Mouse (Mus musculus) forebrain, postnatal 0 days (tissue): ENCODE data around the gene Tulp2. TPM values are rescaled to one million over a fixed set of nuclear protein-coding genes. Genes with fewer than 3 reads are reported as not detected.
"Not testable (repeated sequence)": the region's sequence is repeated elsewhere in the genome, so short reads cannot be mapped to it uniquely, and the experiment has no call there.

Experiments used
- ATAC-seq: fragments of 200-750 bp; cut with Nextera tagmentation; 2 replicates; pipeline ENCODE4 v1.8.0; 2017; ENCODE audit warnings: mild to moderate bottlenecking, moderate library complexity
- DNase-seq: peaks from one replicate; pipeline ENCODE4 v3.0.0-alpha.2; 2015
- H3K27ac ChIP-seq: fragments of 300-500 bp; sonication (generic); 2 replicates; pipeline ENCODE4 v1.5.1; 2014; ENCODE audit warnings: low read depth, mild to moderate bottlenecking, antibody characterized with exemption, low read length, moderate library complexity, mixed read lengths
- H3K27me3 ChIP-seq: fragments of 300-500 bp; sonication (generic); 2 replicates; pipeline ENCODE4 v1.6.1; 2014; ENCODE audit warnings: mild to moderate bottlenecking, low read length, mixed read lengths; ENCODE audit not compliant: insufficient read depth
- H3K36me3 ChIP-seq: fragments of 300-500 bp; sonication (generic); 2 replicates; pipeline ENCODE4 v1.6.1; 2014; ENCODE audit warnings: mild to moderate bottlenecking, moderate library complexity; ENCODE audit not compliant: insufficient read depth
- H3K4me1 ChIP-seq: fragments of 300-500 bp; sonication (generic); 2 replicates; pipeline ENCODE4 v1.6.1; 2014; ENCODE audit warnings: antibody characterized with exemption; ENCODE audit not compliant: insufficient read depth
- H3K4me2 ChIP-seq: fragments of 300-500 bp; sonication (generic); 2 replicates; pipeline ENCODE4 v1.6.1; 2014; ENCODE audit warnings: low read depth, mild to moderate bottlenecking, moderate library complexity
- H3K4me3 ChIP-seq: fragments of 300-500 bp; sonication (generic); 2 replicates; pipeline ENCODE4 v1.5.1; 2014; ENCODE audit warnings: low read depth, low read length, mixed read lengths
- H3K9ac ChIP-seq: fragments of 300-500 bp; sonication (generic); 2 replicates; pipeline ENCODE4 v1.6.1; 2014; ENCODE audit warnings: mild to moderate bottlenecking
- H3K9me3 ChIP-seq: fragments of 300-500 bp; sonication (generic); 2 replicates; pipeline ENCODE4 v1.6.1; 2016; ENCODE audit warnings: low read length
- CTCF ChIP-seq: sonication (generic); IDR thresholded peaks from 2 replicates; pipeline ENCODE4 v1.5.1; 2016; ENCODE audit warnings: antibody characterized with exemption, control low read depth, low read depth
- WGBS: fragments of 180-500 bp; shearing (Covaris S2); extraction: QIAGEN DNeasy Blood & Tissue Kit; methylation state at CpG from one replicate; pipeline ENCODE4 v1.1.7; 2014; 5-methylcytosine and 5-hydroxymethylcytosine counted together
- polyA plus RNA-seq: library from polyadenylated mRNA; unstranded; fragments of >200 nt; fragmentation: Nextera tagmentation; extraction: Ambion mirVana; gene quantifications from 2 replicates; pipeline ENCODE4 v1.2.1, GENCODE M21; 2015
- total RNA-seq: library from RNA; depleted of rRNA; stranded (reverse); fragments of >200 nt; gene quantifications from 2 replicates; pipeline ENCODE4 v1.2.3, GENCODE M21; 2014

The Tulp2 gene
- total and polyA plus RNA-seq, 2 experiments from 2014 or later: 0.07 to 0.19 TPM

DNA sequence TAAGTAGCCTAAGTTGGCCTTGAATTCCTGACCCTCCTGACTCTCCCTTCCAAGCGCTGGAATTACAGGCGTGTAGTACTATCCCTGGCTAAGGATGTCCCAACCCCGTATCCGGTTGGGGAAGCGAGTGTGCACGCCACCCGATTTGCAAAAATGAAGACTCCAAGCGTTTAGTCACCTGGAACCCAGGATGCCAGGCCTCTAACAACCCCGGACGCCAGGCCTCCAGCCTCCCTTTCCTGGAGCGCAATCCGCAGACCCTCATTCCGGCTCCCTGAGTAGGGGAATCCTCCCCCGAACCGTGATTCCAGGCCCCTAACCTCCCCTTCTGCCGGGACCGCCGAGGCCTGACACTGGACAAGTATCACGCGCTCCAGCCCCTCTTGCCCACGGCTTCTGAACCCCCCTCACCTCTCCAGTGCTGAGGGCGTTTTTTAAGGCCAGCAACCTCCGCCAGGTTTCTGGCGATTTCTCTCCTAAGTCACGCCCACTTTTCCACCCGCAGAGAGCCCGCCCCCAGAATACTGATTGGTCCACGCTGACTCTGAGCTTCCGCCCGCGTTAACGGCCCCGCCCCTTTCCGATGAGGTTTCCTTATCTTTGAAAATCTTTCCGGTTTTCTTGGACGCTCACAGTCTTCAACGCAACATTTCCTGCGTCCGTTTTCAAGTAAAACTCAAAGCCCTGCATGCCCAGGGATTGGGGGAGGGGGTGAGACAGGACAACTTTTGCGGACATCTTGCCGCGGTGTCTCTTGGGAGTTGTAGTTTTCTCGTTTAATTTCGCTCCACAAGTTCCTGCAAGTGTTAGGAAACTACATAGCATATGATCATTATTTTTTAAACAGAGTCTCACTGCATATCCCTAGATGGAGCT is 28.5 kb downstream of the Tulp2 start, which contains the start of gene Nucb1:
Gene Nucb1, minus strand, starts transcription at position 495 of the 876 bp plus-strand sequence.
- no peaks in the 10 kb centered on the region for H3K27me3 ChIP-seq
- peak within 1 kb of the TSS; percentile 92 for H3K4me2 ChIP-seq
- H3K9ac ChIP-seq: peak within 1 kb of the TSS; percentile 74
- peak; percentile 95 for ATAC-seq
- peak within 1 kb of the TSS; percentile 76 for H3K27ac ChIP-seq
- H3K9me3 ChIP-seq: no peaks in the 10 kb centered on the region
- peak within 1 kb of the TSS; percentile 62 for H3K4me3 ChIP-seq
- DNase-seq: peak; percentile 94
- under 1% methylated on average over 44 of the region's 44 CpGs for WGBS
- peaks cover 8% of the 10 kb centered on the region for H3K4me1 ChIP-seq
- H3K36me3 ChIP-seq: peaks cover 15% of the 10 kb centered on the region
- no peak for TF ChIP-seq CTCF

DNA sequence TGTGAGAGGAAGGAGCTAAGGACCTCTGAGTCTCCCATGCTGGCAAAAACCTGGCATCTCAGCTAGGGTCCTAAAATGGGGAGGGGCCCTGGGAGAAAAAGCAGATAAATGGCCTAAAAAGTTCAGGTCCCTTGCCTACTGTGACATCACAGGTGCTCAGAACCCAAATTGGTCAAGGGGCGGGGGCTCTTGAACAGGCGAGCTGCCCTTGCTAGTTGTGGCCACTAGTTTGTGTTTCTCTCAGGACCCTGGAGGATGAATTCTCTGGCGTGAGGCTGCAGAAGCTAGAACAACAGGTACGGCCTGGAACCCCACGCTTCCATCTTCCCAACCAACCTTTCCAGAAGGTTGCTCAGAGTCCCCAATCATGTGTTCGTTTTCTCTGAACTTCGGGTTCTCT is 32.7 kb downstream of the Tulp2 start:
- peaks cover 2% of the 10 kb centered on the region for H3K4me1 ChIP-seq
- 88% methylated on average over 7 of the region's 7 CpGs for WGBS

DNA sequence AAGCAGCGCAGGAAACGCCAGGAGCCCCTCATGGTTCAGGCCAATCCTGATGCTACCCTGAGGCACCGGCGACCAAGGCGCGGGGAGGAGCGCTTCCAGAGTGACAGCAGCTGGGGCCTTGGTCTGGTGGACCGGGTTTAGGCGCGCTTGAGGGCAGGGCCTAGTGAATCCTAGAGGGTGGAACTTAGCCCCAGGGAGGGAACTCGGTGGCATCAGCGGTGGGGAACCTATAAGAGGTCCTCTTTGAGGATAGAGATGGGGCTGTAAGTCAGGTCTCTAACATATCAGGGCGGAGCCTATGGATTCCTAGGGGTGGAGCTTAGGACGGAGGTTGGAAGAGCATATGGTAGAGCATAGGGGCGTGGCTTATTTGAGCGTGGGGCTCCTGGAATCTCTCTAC is 33.8 kb downstream of the Tulp2 start:
- Histone ChIP-seq H3K4me3 (no peak overlapping the region), H3K27me3 (no peaks in the 10 kb centered on the region), H3K27ac (no peak overlapping the region), H3K9me3 (no peaks in the 10 kb centered on the region), H3K4me2 (no peak overlapping the region), H3K9ac (no peak overlapping the region), H3K4me1 (no peaks in the 10 kb centered on the region), H3K36me3 (no peaks in the 10 kb centered on the region)
- ATAC-seq: no peak
- 37% methylated on average over 16 of the region's 16 CpGs for WGBS
- DNase-seq: no peak
- TF ChIP-seq CTCF: no peak

More for the DNA sequence above, 32.7 kb downstream of the Tulp2 start:
- H3K4me3 ChIP-seq: no peak overlapping the region
- no peak overlapping the region for H3K9ac ChIP-seq
- no peaks in the 10 kb centered on the region for H3K27me3 ChIP-seq
- no peak overlapping the region for H3K27ac ChIP-seq
- no peak for DNase-seq
- ATAC-seq: no peak
- TF ChIP-seq CTCF: no peak
- H3K9me3 ChIP-seq: no peaks in the 10 kb centered on the region
- no peak overlapping the region for H3K4me2 ChIP-seq
- H3K36me3 ChIP-seq: no peaks in the 10 kb centered on the region

DNA sequence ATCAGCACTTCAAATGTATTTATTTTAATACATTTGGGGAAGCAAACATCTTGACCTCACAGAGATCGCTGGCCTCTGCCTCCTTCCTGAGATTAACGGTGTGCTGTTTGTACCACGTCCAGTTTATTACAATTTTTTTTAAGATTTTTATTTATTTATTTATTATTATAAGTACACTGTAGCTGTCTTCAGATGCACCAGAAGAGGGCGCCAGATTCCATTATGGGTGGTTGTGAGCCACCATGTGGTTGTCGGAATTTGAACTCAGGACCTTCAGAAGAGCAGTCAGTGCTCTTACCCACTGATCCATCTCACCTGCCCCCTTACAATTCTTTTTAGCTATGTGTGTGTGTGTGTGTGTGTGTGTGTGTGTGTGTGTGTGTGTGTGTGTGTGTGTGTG is 35.2 kb downstream of the Tulp2 start:
- H3K27ac ChIP-seq, H3K36me3 ChIP-seq, H3K27me3 ChIP-seq, H3K4me1 ChIP-seq, ATAC-seq, DNase-seq, H3K9ac ChIP-seq, H3K9me3 ChIP-seq, H3K4me2 ChIP-seq, H3K4me3 ChIP-seq: not testable (repeated sequence)
- WGBS: 69% methylated on average over 5 of the region's 5 CpGs

DNA sequence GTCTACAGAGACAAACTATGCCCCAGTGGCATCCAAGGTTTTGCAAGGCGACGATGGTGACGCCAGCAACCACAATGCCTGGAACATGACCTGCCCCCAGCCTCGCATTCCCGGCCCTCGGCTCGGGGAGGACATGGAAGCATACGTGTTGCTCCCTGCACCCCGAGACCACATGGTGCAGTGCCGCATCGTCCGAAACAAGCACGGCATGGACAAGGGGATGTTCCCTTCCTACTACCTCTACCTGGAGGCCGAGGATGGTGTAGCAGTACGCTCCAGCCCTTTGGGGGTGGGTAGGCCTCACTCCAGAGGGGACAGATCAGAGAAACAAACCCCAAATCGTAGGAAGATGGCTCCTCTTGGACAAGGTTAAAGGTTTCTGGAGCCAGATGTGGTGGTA is 36.9 kb downstream of the Tulp2 start:
- no peak for TF ChIP-seq CTCF
- ATAC-seq (no peak), DNase-seq (no peak)
- H3K9ac ChIP-seq: no peak overlapping the region
- no peaks in the 10 kb centered on the region for H3K27me3 ChIP-seq
- no peaks in the 10 kb centered on the region for H3K36me3 ChIP-seq
- no peaks in the 10 kb centered on the region for H3K4me1 ChIP-seq
- H3K27ac ChIP-seq: no peak overlapping the region
- H3K4me2 ChIP-seq: no peak overlapping the region
- 93% methylated on average over 16 of the region's 16 CpGs for WGBS
- no peaks in the 10 kb centered on the region for H3K9me3 ChIP-seq
- H3K4me3 ChIP-seq: no peak overlapping the region

- Histone ChIP-seq H3K4me1 (no peaks in the 10 kb centered on the region), H3K36me3 (no peaks in the 10 kb centered on the region), H3K4me3 (no peak overlapping the region), H3K4me2 (no peak overlapping the region), H3K27ac (no peak overlapping the region), H3K9me3 (no peaks in the 10 kb centered on the region), H3K9ac (no peak overlapping the region), H3K27me3 (no peaks in the 10 kb centered on the region)
- no peak for ATAC-seq
- no peak for TF ChIP-seq CTCF
- DNase-seq: no peak
- 81% methylated on average over 8 of the region's 8 CpGs for WGBS
Measured at GRCm38 (mm10) chr7:45519345-45520120, 37.9 kb downstream of the Tulp2 start.

GRCm38 (mm10) chr7:45520605-45521004 is 38.9 kb downstream of the Tulp2 start:
- 91% methylated on average over 7 of the region's 7 CpGs for WGBS

More at GRCm38 (mm10) chr7:45520605-45521004, 38.9 kb downstream of the Tulp2 start:
- Histone ChIP-seq H3K27me3 (no peaks in the 10 kb centered on the region), H3K4me3 (no peak overlapping the region), H3K9ac (no peak overlapping the region), H3K4me1 (no peaks in the 10 kb centered on the region), H3K4me2 (no peak overlapping the region), H3K36me3 (no peaks in the 10 kb centered on the region), H3K27ac (no peak overlapping the region), H3K9me3 (no peaks in the 10 kb centered on the region)
- DNase-seq (no peak), ATAC-seq (no peak)
- no peak for TF ChIP-seq CTCF
